Comparison of ENCODE assay signal across 14 mouse cellular contexts in genomic region chr6:54018038-54018437, GRCm38 (mm10). TPM values are rescaled to one million over a fixed set of nuclear protein-coding genes. Genes with fewer than 3 reads are reported as not detected.
DNase-seq lines count a peak whose midpoint lies in the region.
"Had no signal": no experiment of that assay in that cellular context is flagged by ENCODE, and none has a peak within 500 bp of the region (broad histone marks: within the 10 kb centered on the region; RNA-seq: fewer than 3 reads in every experiment).

No protein-coding gene starts in this region.

- DNase-seq in embryo, embryonic 10 days (ENCODE audit: low spot score) = peak; percentile 29
- no peak for DNase-seq in embryo, embryonic 11 days
- peak; percentile 16 for DNase-seq in ovary, adult 18-20 months (ENCODE audit: low spot score)
- no peak for DNase-seq in ovary, postnatal 10 days (ENCODE audit: low spot score)
- DNase-seq in kidney, postnatal 4 days = peak; percentile 18 to 39
- DNase-seq in heart, adult 18-20 months = no peak
- DNase-seq in spleen, adult 12 weeks (ENCODE audit: low spot score) = no peak
- DNase-seq in cerebellum, adult 8-10 months = no peak
- DNase-seq: cerebellum, postnatal 14 days; gastrocnemius, postnatal 14 days; heart, postnatal 36 days; thymus, postnatal 14 days had no signal

RNA-seq across cellular contexts. Expression of gene Chn2, which starts 21.3 kb away (rescaled TPM):
- 1 to 10 TPM; 2.7 to 3.3 TPM for total RNA-seq in heart, adult 18-20 months (2021)

RNA-seq across cellular contexts. Expression of gene Cpvl, which starts 39.6 kb away (rescaled TPM):
- total RNA-seq in heart, adult 18-20 months (2021) = not detected
- total RNA-seq: adrenal gland, postnatal 36 days; gastrocnemius, postnatal 14 days; heart, postnatal 36 days; neutrophil, adult 5-6 weeks had no signal

Comparison
In these comparisons a context has a peak if more than half of its experiments do, and no peak if none do; other contexts are left out.
1. DNase-seq: peak in embryo, embryonic 10 days (single experiment), ovary, adult 18-20 months (single experiment) and kidney, postnatal 4 days (2 of 2); none in embryo, embryonic 11 days (single experiment), ovary, postnatal 10 days (single experiment), heart, adult 18-20 months (0 of 2), spleen, adult 12 weeks (single experiment) and cerebellum, adult 8-10 months (single experiment).